Mouse (Mus musculus) kidney, postnatal 25 days (tissue): ENCODE measurements at regions not wholly inside any gene's neighbourhood (a gene's known extent, or its start where the extent isn't known, plus 50 kb on each side); places are given as distances from the start of the nearest gene placed in this dataset.

Experiments
- DNase-seq, 2 experiments: peaks; one replicate each; pipeline ENCODE4 v3.0.0; 2021; ENCODE audit warnings: mixed read lengths in 2 of 2

- no peak for DNase-seq
These were observed 149.8 kb downstream of the Satb1 start for GRCm38 (mm10) chr17:51683318-51683717.

- no peak for DNase-seq
These were observed 150.7 kb downstream of the Satb1 start for GRCm38 (mm10) chr17:51682368-51682767.

GRCm38 (mm10) chr17:51677451-51677850, 155.6 kb downstream of the Satb1 start:
- no peak for DNase-seq

- no peak for DNase-seq
These were observed 174.7 kb downstream of the Satb1 start for GRCm38 (mm10) chr17:51658408-51658807.

- no peak for DNase-seq
These were observed 179.2 kb downstream of the Satb1 start for GRCm38 (mm10) chr17:51653881-51654280.

GRCm38 (mm10) chr17:51651880-51652279, 181.2 kb downstream of the Satb1 start:
- no peak for DNase-seq

- no peak for DNase-seq
These were observed 183.8 kb downstream of the Satb1 start for GRCm38 (mm10) chr17:51649213-51649815.

- no peak for DNase-seq
These were observed 186.7 kb downstream of the Satb1 start for GRCm38 (mm10) chr17:51646416-51646815.

GRCm38 (mm10) chr17:51645866-51646265, 187.2 kb downstream of the Satb1 start:
- DNase-seq, result no peak

- no peak for DNase-seq
These were observed 190.4 kb downstream of the Satb1 start for GRCm38 (mm10) chr17:51642682-51643081.

GRCm38 (mm10) chr17:51635913-51636312, 197.2 kb downstream of the Satb1 start:
- no peak for DNase-seq

- no peak for DNase-seq
These were observed 201.5 kb downstream of the Satb1 start for GRCm38 (mm10) chr17:51631574-51631973.

GRCm38 (mm10) chr17:51620528-51620927, 212.6 kb downstream of the Satb1 start:
- no peak for DNase-seq

GRCm38 (mm10) chr17:51585263-51585662, 247.8 kb downstream of the Satb1 start:
- no peak for DNase-seq

- no peak for DNase-seq
These were observed 248.9 kb downstream of the Satb1 start for GRCm38 (mm10) chr17:51583984-51584880.

GRCm38 (mm10) chr17:51583277-51583676, 249.8 kb downstream of the Satb1 start:
- DNase-seq, result peak in 1 of 2 experiments; percentile 4

- no peak for DNase-seq
These were observed 277.2 kb downstream of the Satb1 start for GRCm38 (mm10) chr17:51555854-51556253.

GRCm38 (mm10) chr17:51554446-51554845, 278.6 kb downstream of the Satb1 start:
- no peak for DNase-seq

- DNase-seq, result no peak
These were observed 280.6 kb downstream of the Satb1 start for GRCm38 (mm10) chr17:51552277-51553015.

- no peak for DNase-seq
These were observed 286.1 kb downstream of the Satb1 start for GRCm38 (mm10) chr17:51546999-51547398.

- no peak for DNase-seq
These were observed 290.5 kb downstream of the Satb1 start for GRCm38 (mm10) chr17:51542544-51542943.

GRCm38 (mm10) chr17:51534678-51535077, 298.4 kb downstream of the Satb1 start:
- no peak for DNase-seq

GRCm38 (mm10) chr17:51534270-51534669, 298.8 kb downstream of the Satb1 start:
- no peak for DNase-seq
